Mouse (Mus musculus) liver, adult 2 months (tissue): ENCODE data around the gene Bsnd. TPM values are rescaled to one million over a fixed set of nuclear protein-coding genes. Genes with fewer than 3 reads are reported as not detected.

Experiments used
- DNase-seq: peaks from one replicate; pipeline ENCODE4 v3.0.0-alpha.2; 2011; ENCODE audit warnings: low read depth, low spot score; ENCODE audit errors: extremely low read depth
- H3K27ac ChIP-seq: fragments of 200-500 bp; replicated peaks from 2 replicates; pipeline ENCODE4 v1.5.1; 2012; ENCODE audit warnings: low read depth, mild to moderate bottlenecking, control low read depth, inconsistent platforms, low read length; ENCODE audit not compliant: insufficient read depth
- H3K27me3 ChIP-seq: fragments of 200-500 bp; 2 replicates; pipeline ENCODE4 v1.6.1; 2012; ENCODE audit warnings: mild to moderate bottlenecking, moderate library complexity, low read length, inconsistent platforms; ENCODE audit not compliant: control insufficient read depth, insufficient read depth
- H3K36me3 ChIP-seq: fragments of 200-500 bp; 2 replicates; pipeline ENCODE4 v1.6.1; 2012; ENCODE audit warnings: low read length, inconsistent platforms; ENCODE audit not compliant: control insufficient read depth, insufficient read depth
- H3K4me1 ChIP-seq: fragments of 200-500 bp; 2 replicates; pipeline ENCODE4 v1.6.1; 2011; ENCODE audit warnings: low read length; ENCODE audit not compliant: control insufficient read depth, insufficient read depth
- H3K4me3 ChIP-seq: fragments of 200-500 bp; 2 replicates; pipeline ENCODE4 v1.5.1; 2011; ENCODE audit warnings: low read depth, mild to moderate bottlenecking, control low read depth, low read length, moderate library complexity; ENCODE audit not compliant: insufficient read depth
- H3K79me2 ChIP-seq: fragments of 200-500 bp; 2 replicates; pipeline ENCODE4 v1.6.1; 2012; ENCODE audit warnings: inconsistent platforms, mild to moderate bottlenecking, low read length, moderate library complexity; ENCODE audit not compliant: control insufficient read depth, insufficient read depth
- H3K9ac ChIP-seq: fragments of 200-500 bp; 2 replicates; pipeline ENCODE4 v1.6.1; 2012; ENCODE audit warnings: low read depth, mild to moderate bottlenecking, control low read depth, inconsistent platforms, low read length
- CTCF ChIP-seq: fragments of 200-500 bp; IDR thresholded peaks from 2 replicates; pipeline ENCODE4 v1.5.1; 2011; ENCODE audit warnings: low read depth, low read length, control low read depth
- POLR2A ChIP-seq: fragments of 200-500 bp; IDR thresholded peaks from 2 replicates; pipeline ENCODE4 v1.6.1; 2011; ENCODE audit warnings: low read length, control low read depth; ENCODE audit not compliant: insufficient read depth; ENCODE audit errors: extremely low read depth
- WGBS: fragments of 180-500 bp; shearing (Covaris S2); methylation state at CpG from one replicate; pipeline ENCODE4 v1.1.7; 2018; 5-methylcytosine and 5-hydroxymethylcytosine counted together
- polyA plus RNA-seq: library from polyadenylated mRNA; depleted of rRNA; stranded (reverse); fragments of >200 nt; gene quantifications from 2 replicates; pipeline ENCODE4 v1.2.3, GENCODE M21; 2012
- total RNA-seq: library from RNA; depleted of rRNA; stranded (reverse); fragments of >200 nt; gene quantifications from 2 replicates; pipeline ENCODE4 v1.2.3, GENCODE M21; 2014

The Bsnd gene
- total and polyA plus RNA-seq, 2 experiments = not detected

DNA sequence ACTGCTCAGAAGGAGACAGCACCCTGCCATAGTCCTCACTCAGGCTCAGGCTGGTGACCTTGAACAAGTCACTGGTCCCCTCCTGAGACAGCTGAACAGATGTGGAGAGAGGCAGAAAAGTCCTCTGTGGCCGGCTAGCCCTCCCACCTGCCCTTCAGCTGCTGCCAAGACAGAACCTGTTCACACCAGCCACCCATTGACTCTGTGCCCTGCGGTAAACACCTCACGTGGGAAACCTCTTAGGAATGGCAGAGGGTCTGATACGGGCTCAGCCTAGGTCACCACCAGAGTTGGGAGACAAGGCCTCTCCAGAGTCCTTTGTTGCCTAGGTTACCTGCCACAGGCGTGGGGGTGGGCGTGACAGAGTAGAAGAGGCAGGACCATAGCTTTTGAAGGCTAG, 4.8 kb upstream of the Bsnd start:
- Histone ChIP-seq H3K4me1 (no peaks in the 10 kb centered on the region), H3K79me2 (no peaks in the 10 kb centered on the region), H3K9ac (no peak overlapping the region), H3K27me3 (no peaks in the 10 kb centered on the region), H3K36me3 (no peaks in the 10 kb centered on the region), H3K27ac (no peak overlapping the region), H3K4me3 (no peak overlapping the region)
- WGBS = 73% methylated on average over 6 of the region's 6 CpGs
- DNase-seq = no peak
- no peak for TF ChIP-seq CTCF
- TF ChIP-seq POLR2A = no peak

DNA sequence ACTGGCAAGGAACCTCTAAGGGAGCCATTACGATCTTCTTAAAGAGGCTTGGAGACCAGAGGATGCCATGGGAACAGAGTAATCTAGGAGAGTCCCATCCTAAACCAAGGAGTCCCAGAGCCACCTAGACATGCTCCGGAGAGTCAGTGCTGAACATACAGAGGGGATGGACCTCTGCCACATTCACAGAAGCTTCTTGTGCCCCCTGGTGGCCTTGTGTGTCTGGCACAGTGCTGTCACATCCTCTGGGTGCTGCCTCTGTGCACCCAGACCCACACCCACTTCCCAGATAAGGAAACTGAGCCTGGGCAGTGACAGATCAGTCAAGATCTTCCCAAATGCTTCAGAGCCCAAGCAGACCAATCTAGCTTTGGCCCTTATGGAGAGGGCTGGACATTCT, 1.6 kb upstream of the Bsnd start:
- TF ChIP-seq POLR2A (no peak), CTCF (peak; percentile 64)

DNA sequence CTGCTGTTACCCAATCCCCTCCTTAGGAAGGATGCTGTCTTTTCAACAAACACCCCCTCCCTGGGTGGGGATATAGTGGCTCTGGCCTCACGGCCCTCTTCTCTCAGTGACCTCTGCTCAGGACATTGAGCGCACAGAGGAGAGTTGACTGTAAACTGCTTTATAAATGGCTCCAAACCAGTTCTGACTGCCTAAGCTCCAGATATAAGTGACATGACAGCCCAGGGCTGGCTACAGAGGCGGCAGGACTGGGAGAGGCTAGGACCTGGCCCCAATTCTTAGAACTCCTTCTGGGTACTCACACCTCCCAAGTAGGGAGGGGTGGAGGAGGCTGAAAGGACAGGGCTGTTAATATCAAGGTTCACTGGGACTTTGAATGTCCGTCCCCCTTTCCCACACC, 1.5 kb downstream of the Bsnd start:
- no peak for DNase-seq
- 61% methylated on average over 4 of the region's 4 CpGs for WGBS
- H3K27ac ChIP-seq = no peak overlapping the region
- no peak overlapping the region for H3K9ac ChIP-seq
- no peaks in the 10 kb centered on the region for H3K36me3 ChIP-seq
- TF ChIP-seq POLR2A (no peak), CTCF (no peak)
- H3K79me2 ChIP-seq = no peaks in the 10 kb centered on the region
- H3K4me3 ChIP-seq = no peak overlapping the region
- no peaks in the 10 kb centered on the region for H3K27me3 ChIP-seq
- H3K4me1 ChIP-seq = no peaks in the 10 kb centered on the region

More for the DNA sequence above, 1.6 kb upstream of the Bsnd start:
- Histone ChIP-seq H3K4me1 (no peaks in the 10 kb centered on the region), H3K9ac (no peak overlapping the region), H3K36me3 (no peaks in the 10 kb centered on the region), H3K4me3 (no peak overlapping the region), H3K79me2 (no peaks in the 10 kb centered on the region), H3K27me3 (no peaks in the 10 kb centered on the region), H3K27ac (no peak overlapping the region)
- WGBS = 47% methylated on average over 2 of the region's 2 CpGs
- DNase-seq = peak; percentile 17

DNA sequence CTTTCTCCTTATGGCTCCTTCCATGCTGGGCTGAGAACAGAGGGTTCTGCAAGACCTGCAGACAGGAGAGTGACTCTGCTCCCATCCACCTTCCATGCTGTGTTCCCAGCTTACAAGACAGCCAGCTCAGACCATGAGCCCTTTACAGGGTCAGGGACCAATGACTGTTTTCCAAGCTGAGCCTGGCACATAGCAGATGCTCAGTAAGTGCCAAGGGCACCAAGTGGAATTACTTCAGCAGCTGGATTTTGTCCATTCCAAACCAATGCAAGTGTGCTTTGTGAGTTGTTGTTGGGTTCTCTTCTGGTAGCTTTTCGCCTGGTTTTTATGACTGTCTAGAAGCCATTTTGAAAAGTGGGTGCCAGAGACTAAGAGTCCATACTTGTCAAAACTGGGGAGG, 8.3 kb downstream of the Bsnd start:
- peaks cover 3% of the 10 kb centered on the region; the same call in 1 of the 2 replicates for H3K27me3 ChIP-seq
- WGBS = 80% methylated on average over 1 of the region's 1 CpGs

DNA sequence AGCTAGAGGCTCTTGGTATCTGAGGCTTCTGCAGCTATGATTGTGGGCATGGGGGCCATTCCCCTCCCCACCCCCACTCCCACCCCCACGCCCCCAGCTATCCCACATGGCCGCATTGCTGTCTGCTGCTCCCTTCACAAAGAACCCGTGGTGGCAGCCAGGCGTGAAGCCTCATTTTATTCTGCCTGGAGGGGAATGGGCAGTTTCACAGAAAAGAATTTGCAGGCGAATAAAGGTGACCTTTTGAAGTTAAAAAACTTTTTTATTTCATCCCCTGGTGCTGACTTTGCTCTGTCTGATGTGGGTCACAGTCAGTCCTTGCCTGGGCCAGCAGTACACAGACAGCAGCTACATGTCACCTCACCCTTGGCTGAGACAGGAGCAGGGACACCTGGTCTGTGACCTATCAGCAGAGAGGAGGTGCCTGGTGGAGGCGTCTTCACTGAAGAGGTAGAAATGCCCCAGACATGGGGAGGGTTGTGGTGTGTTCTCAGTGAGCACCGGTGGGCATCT, 8.8 kb downstream of the Bsnd start:
- no peak overlapping the region for H3K9ac ChIP-seq
- WGBS = 65% methylated on average over 7 of the region's 7 CpGs
- H3K4me3 ChIP-seq = no peak overlapping the region
- peaks cover 3% of the 10 kb centered on the region; the same call in 1 of the 2 replicates for H3K27me3 ChIP-seq
- H3K79me2 ChIP-seq = no peaks in the 10 kb centered on the region
- no peaks in the 10 kb centered on the region for H3K36me3 ChIP-seq
- H3K27ac ChIP-seq = no peak overlapping the region
- no peaks in the 10 kb centered on the region for H3K4me1 ChIP-seq
- DNase-seq = no peak
- no peak for TF ChIP-seq CTCF
- TF ChIP-seq POLR2A = no peak

More for the DNA sequence above, 8.3 kb downstream of the Bsnd start:
- Histone ChIP-seq H3K4me1 (no peaks in the 10 kb centered on the region), H3K36me3 (no peaks in the 10 kb centered on the region), H3K27ac (no peak overlapping the region), H3K79me2 (no peaks in the 10 kb centered on the region), H3K9ac (no peak overlapping the region), H3K4me3 (no peak overlapping the region)
- no peak for DNase-seq
- no peak for TF ChIP-seq CTCF

DNA sequence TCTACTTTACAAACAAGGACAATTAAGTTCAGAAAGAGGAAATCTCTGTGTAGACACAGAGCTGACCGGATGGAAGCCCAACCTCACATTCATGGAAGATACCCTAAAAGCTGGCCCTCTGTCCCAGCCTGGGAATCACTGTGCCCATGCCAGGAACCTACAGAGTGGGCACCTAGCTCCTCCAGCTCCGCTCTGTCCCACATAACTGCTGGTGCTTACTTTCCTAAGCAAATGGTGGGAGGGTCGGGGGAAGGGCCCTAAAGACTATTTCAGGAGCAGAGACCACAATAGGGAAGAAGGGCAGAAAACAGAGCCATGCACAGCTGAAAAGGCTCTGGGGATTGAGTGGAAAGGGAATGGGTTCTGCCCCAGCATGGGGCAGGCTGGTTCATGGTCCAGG, 11.5 kb downstream of the Bsnd start:
- H3K27me3 ChIP-seq = peaks cover 3% of the 10 kb centered on the region; the same call in 1 of the 2 replicates
- H3K79me2 ChIP-seq = no peaks in the 10 kb centered on the region
- TF ChIP-seq POLR2A (no peak), CTCF (no peak)
- DNase-seq = no peak
- H3K4me3 ChIP-seq = no peak overlapping the region
- no peaks in the 10 kb centered on the region for H3K4me1 ChIP-seq
- no peaks in the 10 kb centered on the region for H3K36me3 ChIP-seq
- no peak overlapping the region for H3K9ac ChIP-seq
- 76% methylated on average over 3 of the region's 3 CpGs for WGBS
- H3K27ac ChIP-seq = no peak overlapping the region
